Mouse (Mus musculus): Measurements from ENCODE around the gene Macf1.
"Not testable (repeated sequence)": the region's sequence is repeated elsewhere in the genome, so short reads cannot be mapped to it uniquely, and the experiment has no call there.

Gene Macf1

GRCm38 (mm10) chr4:123446221-123446620 is 237.9 kb downstream of the Macf1 start:
- DNase-seq (ENCODE audit: low spot score): not testable (repeated sequence)

GRCm38 (mm10) chr4:123438414-123438813 is 245.7 kb downstream of the Macf1 start:
- DNase-seq (ENCODE audit: low spot score): no peak

- no peak for DNase-seq (ENCODE audit: low spot score)
Measured at GRCm38 (mm10) chr4:123433171-123433570, 251.0 kb downstream of the Macf1 start.

- DNase-seq (ENCODE audit: low spot score): no peak
Measured at GRCm38 (mm10) chr4:123431936-123432335, 252.2 kb downstream of the Macf1 start.

- DNase-seq (ENCODE audit: low spot score): no peak
Measured at GRCm38 (mm10) chr4:123427900-123428684, 256.1 kb downstream of the Macf1 start.

GRCm38 (mm10) chr4:123427271-123427899 is 256.8 kb downstream of the Macf1 start:
- no peak for DNase-seq (ENCODE audit: low spot score)

- DNase-seq (ENCODE audit: low spot score): no peak
Measured at GRCm38 (mm10) chr4:123426429-123427080, 257.6 kb downstream of the Macf1 start.

- no peak for DNase-seq (ENCODE audit: low spot score)
Measured at GRCm38 (mm10) chr4:123425672-123426272, 258.4 kb downstream of the Macf1 start.

GRCm38 (mm10) chr4:123424050-123424449 is 260.1 kb downstream of the Macf1 start:
- DNase-seq (ENCODE audit: low spot score): no peak

- no peak for DNase-seq (ENCODE audit: low spot score)
Measured at GRCm38 (mm10) chr4:123422828-123423227, 261.3 kb downstream of the Macf1 start.

- DNase-seq (ENCODE audit: low spot score): no peak
Measured at GRCm38 (mm10) chr4:123418032-123418431, 266.1 kb downstream of the Macf1 start.

GRCm38 (mm10) chr4:123417478-123417877 is 266.7 kb downstream of the Macf1 start:
- DNase-seq (ENCODE audit: low spot score): no peak

- no peak for DNase-seq (ENCODE audit: low spot score)
Measured at GRCm38 (mm10) chr4:123416829-123417228, 267.3 kb downstream of the Macf1 start.

- DNase-seq (ENCODE audit: low spot score): no peak
Measured at GRCm38 (mm10) chr4:123415566-123415965, 268.6 kb downstream of the Macf1 start.

- DNase-seq (ENCODE audit: low spot score): no peak
Measured at GRCm38 (mm10) chr4:123413876-123414275, 270.3 kb downstream of the Macf1 start.

GRCm38 (mm10) chr4:123412981-123413380 is 271.2 kb downstream of the Macf1 start:
- DNase-seq (ENCODE audit: low spot score): no peak

- DNase-seq (ENCODE audit: low spot score): no peak
Measured at GRCm38 (mm10) chr4:123412528-123412878, 271.7 kb downstream of the Macf1 start.

GRCm38 (mm10) chr4:123411732-123412527 is 272.2 kb downstream of the Macf1 start:
- peak; percentile 84 for DNase-seq (ENCODE audit: low spot score)

GRCm38 (mm10) chr4:123411006-123411731 is 273.0 kb downstream of the Macf1 start:
- DNase-seq (ENCODE audit: low spot score): no peak

- no peak for DNase-seq (ENCODE audit: low spot score)
Measured at GRCm38 (mm10) chr4:123409752-123410151, 274.4 kb downstream of the Macf1 start.

- no peak for DNase-seq (ENCODE audit: low spot score)
Measured at GRCm38 (mm10) chr4:123409034-123409692, 275.0 kb downstream of the Macf1 start.

Measured in urinary bladder, postnatal 25 days (tissue).